Mouse (Mus musculus) natural killer cell, adult 2 months (primary cell): ENCODE results near the gene Il11ra1.

Experiments
- DNase-seq, 2 experiments: peaks; one replicate each; pipeline ENCODE4 v3.0.0; 2022; ENCODE audit warnings: low spot score in 2 of 2

Gene Il11ra1

GRCm38 (mm10) chr4:41710229-41710628 lies 10.4 kb downstream of the Il11ra1 start:
- DNase-seq = no peak

- DNase-seq = no peak
Observed at GRCm38 (mm10) chr4:41711705-41712375, 12.1 kb downstream of the Il11ra1 start.

- no peak for DNase-seq
Observed at GRCm38 (mm10) chr4:41712421-41713196, 12.8 kb downstream of the Il11ra1 start.

GRCm38 (mm10) chr4:41713197-41714067 lies 13.6 kb downstream of the Il11ra1 start, which contains the start of gene Rpp25l:
TSS of gene Rpp25l (minus strand) at chr4:41713534.
- DNase-seq = peak; percentile 68 to 78

- peak; percentile 36 to 62 for DNase-seq
Observed at GRCm38 (mm10) chr4:41714276-41714675, 14.5 kb downstream of the Il11ra1 start.

GRCm38 (mm10) chr4:41715082-41715481 lies 15.3 kb downstream of the Il11ra1 start:
- DNase-seq = no peak

GRCm38 (mm10) chr4:41715596-41715995 lies 15.8 kb downstream of the Il11ra1 start:
- DNase-seq = peak; percentile 36 to 43

GRCm38 (mm10) chr4:41716834-41717233 lies 17.0 kb downstream of the Il11ra1 start:
- no peak for DNase-seq

GRCm38 (mm10) chr4:41722918-41723351 lies 23.1 kb downstream of the Il11ra1 start, which contains the start of gene Dctn3:
TSS of gene Dctn3 (minus strand) at chr4:41723170.
- DNase-seq = peak; percentile 86 to 88

- DNase-seq = no peak
Observed at GRCm38 (mm10) chr4:41726826-41727621, 27.2 kb downstream of the Il11ra1 start.

GRCm38 (mm10) chr4:41731052-41731765 lies 31.4 kb downstream of the Il11ra1 start, which contains the start of gene Arid3c:
TSS of gene Arid3c (minus strand) at chr4:41731142.
- DNase-seq = no peak

GRCm38 (mm10) chr4:41737602-41738255 lies 37.9 kb downstream of the Il11ra1 start:
- DNase-seq = peak; percentile 71 to 81

- DNase-seq = no peak
Observed at GRCm38 (mm10) chr4:41738256-41738603, 38.4 kb downstream of the Il11ra1 start.

- no peak for DNase-seq
Observed at GRCm38 (mm10) chr4:41739260-41739659, 39.5 kb downstream of the Il11ra1 start.

- peak in 1 of 2 experiments; percentile 22 for DNase-seq
Observed at GRCm38 (mm10) chr4:41740380-41741157, 40.8 kb downstream of the Il11ra1 start.

- DNase-seq = peak; percentile 89 to 92
Observed at GRCm38 (mm10) chr4:41741158-41741560, 41.4 kb downstream of the Il11ra1 start.

GRCm38 (mm10) chr4:41744131-41744530 lies 44.3 kb downstream of the Il11ra1 start:
- DNase-seq = no peak

- no peak for DNase-seq
Observed at GRCm38 (mm10) chr4:41745021-41745420, 45.2 kb downstream of the Il11ra1 start.

- DNase-seq = no peak
Observed at GRCm38 (mm10) chr4:41754797-41755337, 55.1 kb downstream of the Il11ra1 start, which contains the start of gene Galt. TSS of gene Galt (plus strand) at chr4:41755228.
